Mouse (Mus musculus): ENCODE results near the gene Ablim2. TPM values are rescaled to one million over a fixed set of nuclear protein-coding genes. Genes with fewer than 3 reads are reported as not detected.

The Ablim2 gene
- polyA plus RNA-seq, 1 experiment = 2.2 TPM

- Histone ChIP-seq H3K27ac (ENCODE audit: control insufficient read depth, insufficient read depth, low read depth, low read length, poor library complexity) (no peak overlapping the region), H3K4me3 (replicated peaks; ENCODE audit: control insufficient read depth, low read depth, low read length) (no peak overlapping the region), H3K4me1 (ENCODE audit: control insufficient read depth, insufficient read depth, low read length) (peaks cover 2% of the 10 kb centered on the region; the same call in 1 of the 2 replicates)
- no peak for TF ChIP-seq POLR2A (IDR thresholded peaks at IDR 0.05; ENCODE audit: borderline replicate concordance, control insufficient read depth, low read depth, low read length)
- TF ChIP-seq CTCF (IDR thresholded peaks at IDR 0.05; ENCODE audit: control insufficient read depth, insufficient read depth, low read length) = no peak
- WGBS = 27% methylated on average over 10 of the region's 10 CpGs
These were observed 17.0 kb upstream of the Ablim2 start for GRCm38 (mm10) chr5:35740716-35741115.

GRCm38 (mm10) chr5:35741225-35741820 is 16.4 kb upstream of the Ablim2 start:
- no peak overlapping the region for H3K27ac ChIP-seq (ENCODE audit: control insufficient read depth, insufficient read depth, low read depth, low read length, poor library complexity)
- peaks cover 2% of the 10 kb centered on the region; the same call in 1 of the 2 replicates for H3K4me1 ChIP-seq (ENCODE audit: control insufficient read depth, insufficient read depth, low read length)
- WGBS = 81% methylated on average over 13 of the region's 13 CpGs
- no peak for TF ChIP-seq POLR2A (IDR thresholded peaks at IDR 0.05; ENCODE audit: borderline replicate concordance, control insufficient read depth, low read depth, low read length)
- H3K4me3 ChIP-seq (replicated peaks; ENCODE audit: control insufficient read depth, low read depth, low read length) = no peak overlapping the region

- Histone ChIP-seq H3K4me1 (ENCODE audit: control insufficient read depth, insufficient read depth, low read length) (peaks cover 4% of the 10 kb centered on the region; the same call in 1 of the 2 replicates), H3K4me3 (replicated peaks; ENCODE audit: control insufficient read depth, low read depth, low read length) (no peak overlapping the region), H3K27ac (ENCODE audit: control insufficient read depth, insufficient read depth, low read depth, low read length, poor library complexity) (peak overlapping the region; percentile 49; the same call in 1 of the 2 replicates)
- no peak for TF ChIP-seq CTCF (IDR thresholded peaks at IDR 0.05; ENCODE audit: control insufficient read depth, insufficient read depth, low read length)
- no peak for TF ChIP-seq POLR2A (IDR thresholded peaks at IDR 0.05; ENCODE audit: borderline replicate concordance, control insufficient read depth, low read depth, low read length)
- 41% methylated on average over 8 of the region's 8 CpGs for WGBS
These were observed 14.3 kb upstream of the Ablim2 start for GRCm38 (mm10) chr5:35743238-35743951.

- Histone ChIP-seq H3K27ac (ENCODE audit: control insufficient read depth, insufficient read depth, low read depth, low read length, poor library complexity) (peak overlapping the region; percentile 49; the same call in 1 of the 2 replicates), H3K4me3 (replicated peaks; ENCODE audit: control insufficient read depth, low read depth, low read length) (no peak overlapping the region), H3K4me1 (ENCODE audit: control insufficient read depth, insufficient read depth, low read length) (peaks cover 4% of the 10 kb centered on the region; the same call in 1 of the 2 replicates)
- TF ChIP-seq POLR2A (IDR thresholded peaks at IDR 0.05; ENCODE audit: borderline replicate concordance, control insufficient read depth, low read depth, low read length) = no peak
- no peak for TF ChIP-seq CTCF (IDR thresholded peaks at IDR 0.05; ENCODE audit: control insufficient read depth, insufficient read depth, low read length)
- 74% methylated on average over 7 of the region's 7 CpGs for WGBS
These were observed 13.5 kb upstream of the Ablim2 start for GRCm38 (mm10) chr5:35743990-35744722.

- WGBS = 82% methylated on average over 5 of the region's 5 CpGs
- H3K4me3 ChIP-seq (replicated peaks; ENCODE audit: control insufficient read depth, low read depth, low read length) = no peak overlapping the region
- H3K27ac ChIP-seq (ENCODE audit: control insufficient read depth, insufficient read depth, low read depth, low read length, poor library complexity) = no peak overlapping the region
- peaks cover 4% of the 10 kb centered on the region; the same call in 1 of the 2 replicates for H3K4me1 ChIP-seq (ENCODE audit: control insufficient read depth, insufficient read depth, low read length)
- TF ChIP-seq POLR2A (IDR thresholded peaks at IDR 0.05; ENCODE audit: borderline replicate concordance, control insufficient read depth, low read depth, low read length) (no peak), CTCF (IDR thresholded peaks at IDR 0.05; ENCODE audit: control insufficient read depth, insufficient read depth, low read length) (no peak)
These were observed 12.3 kb upstream of the Ablim2 start for GRCm38 (mm10) chr5:35745406-35745805.

GRCm38 (mm10) chr5:35746910-35747309 is 10.8 kb upstream of the Ablim2 start:
- TF ChIP-seq POLR2A (IDR thresholded peaks at IDR 0.05; ENCODE audit: borderline replicate concordance, control insufficient read depth, low read depth, low read length) = no peak
- TF ChIP-seq CTCF (IDR thresholded peaks at IDR 0.05; ENCODE audit: control insufficient read depth, insufficient read depth, low read length) = peak; percentile 84
- 4% methylated on average over 4 of the region's 4 CpGs for WGBS
- peaks cover 2% of the 10 kb centered on the region; the same call in 1 of the 2 replicates for H3K4me1 ChIP-seq (ENCODE audit: control insufficient read depth, insufficient read depth, low read length)
- H3K4me3 ChIP-seq (replicated peaks; ENCODE audit: control insufficient read depth, low read depth, low read length) = no peak overlapping the region
- no peak overlapping the region for H3K27ac ChIP-seq (ENCODE audit: control insufficient read depth, insufficient read depth, low read depth, low read length, poor library complexity)

GRCm38 (mm10) chr5:35749416-35749815 is 8.3 kb upstream of the Ablim2 start:
- TF ChIP-seq POLR2A (IDR thresholded peaks at IDR 0.05; ENCODE audit: borderline replicate concordance, control insufficient read depth, low read depth, low read length) (no peak), CTCF (IDR thresholded peaks at IDR 0.05; ENCODE audit: control insufficient read depth, insufficient read depth, low read length) (no peak)
- H3K27ac ChIP-seq (ENCODE audit: control insufficient read depth, insufficient read depth, low read depth, low read length, poor library complexity) = no peak overlapping the region
- no peak overlapping the region for H3K4me3 ChIP-seq (replicated peaks; ENCODE audit: control insufficient read depth, low read depth, low read length)
- 71% methylated on average over 3 of the region's 3 CpGs for WGBS
- H3K4me1 ChIP-seq (ENCODE audit: control insufficient read depth, insufficient read depth, low read length) = peaks cover 2% of the 10 kb centered on the region; the same call in 1 of the 2 replicates

- no peak for TF ChIP-seq CTCF (IDR thresholded peaks at IDR 0.05; ENCODE audit: control insufficient read depth, insufficient read depth, low read length)
- TF ChIP-seq POLR2A (IDR thresholded peaks at IDR 0.05; ENCODE audit: borderline replicate concordance, control insufficient read depth, low read depth, low read length) = no peak
- no peak overlapping the region for H3K27ac ChIP-seq (ENCODE audit: control insufficient read depth, insufficient read depth, low read depth, low read length, poor library complexity)
- peaks cover 2% of the 10 kb centered on the region; the same call in 1 of the 2 replicates for H3K4me1 ChIP-seq (ENCODE audit: control insufficient read depth, insufficient read depth, low read length)
- 79% methylated on average over 1 of the region's 1 CpGs for WGBS
- no peak overlapping the region for H3K4me3 ChIP-seq (replicated peaks; ENCODE audit: control insufficient read depth, low read depth, low read length)
These were observed 7.7 kb upstream of the Ablim2 start for GRCm38 (mm10) chr5:35750026-35750425.

All from bone marrow, adult 2 months (tissue).